Mouse (Mus musculus): ENCODE results near the gene Dram1. TPM values are rescaled to one million over a fixed set of nuclear protein-coding genes. Genes with fewer than 3 reads are reported as not detected.

Dram1 gene
- polyA plus RNA-seq, 1 experiment from 2014 or later: 0.44 TPM

Other genes starting within 250 kb of the Dram1 start
- 5.9 and 6.5 TPM in 2 replicates for gene Parpbp, start 232.1 kb downstream of the Dram1 start, polyA plus RNA-seq (2014; fragmentation: Nextera tagmentation; extraction: Ambion mirVana)
- 47.6 and 57.7 TPM in 2 replicates for gene Nup37, start 232.1 kb downstream of the Dram1 start, polyA plus RNA-seq (2014; fragmentation: Nextera tagmentation; extraction: Ambion mirVana)
- 40.7 and 54.5 TPM in 2 replicates for gene Washc3, start 178.0 kb downstream of the Dram1 start, polyA plus RNA-seq (2014; fragmentation: Nextera tagmentation; extraction: Ambion mirVana)
- gene Gnptab, start 52 bp upstream of the Dram1 start, polyA plus RNA-seq (2014; fragmentation: Nextera tagmentation; extraction: Ambion mirVana): 9.8 and 11.9 TPM in 2 replicates
- 0.28 TPM in 1 of 2 replicates, not detected in the other for gene Sycp3, start 80.5 kb upstream of the Dram1 start, polyA plus RNA-seq (2014; fragmentation: Nextera tagmentation; extraction: Ambion mirVana)
- gene Chpt1, start 125.0 kb upstream of the Dram1 start, polyA plus RNA-seq (2014; fragmentation: Nextera tagmentation; extraction: Ambion mirVana): 4.6 and 5.0 TPM in 2 replicates
- 0.52 and 1.4 TPM in 2 replicates for gene Mybpc1, start 226.1 kb upstream of the Dram1 start, polyA plus RNA-seq (2014; fragmentation: Nextera tagmentation; extraction: Ambion mirVana)